Mouse (Mus musculus): ENCODE results near the gene Nkx2-4. TPM values are rescaled to one million over a fixed set of nuclear protein-coding genes. Genes with fewer than 3 reads are reported as not detected.

Gene Nkx2-4
- polyA plus RNA-seq, 1 experiment from 2014 or later = not detected

Other genes starting within 250 kb of the Nkx2-4 start
- 17.2 and 22.3 TPM in 2 replicates for gene Kiz, start 229.6 kb downstream of the Nkx2-4 start, polyA plus RNA-seq (2014; fragmentation: Nextera tagmentation; extraction: Ambion mirVana)
- 88.0 and 96.4 TPM in 2 replicates for gene Xrn2, start 72.4 kb downstream of the Nkx2-4 start, polyA plus RNA-seq (2014; fragmentation: Nextera tagmentation; extraction: Ambion mirVana)
- 0.12 and 0.26 TPM in 2 replicates for gene Nkx2-2, start 108.8 kb upstream of the Nkx2-4 start, polyA plus RNA-seq (2014; fragmentation: Nextera tagmentation; extraction: Ambion mirVana)

Measured in liver, embryonic 11.5 days (tissue).